8 mouse cellular contexts compared by ENCODE assay signal in the genomic region with DNA sequence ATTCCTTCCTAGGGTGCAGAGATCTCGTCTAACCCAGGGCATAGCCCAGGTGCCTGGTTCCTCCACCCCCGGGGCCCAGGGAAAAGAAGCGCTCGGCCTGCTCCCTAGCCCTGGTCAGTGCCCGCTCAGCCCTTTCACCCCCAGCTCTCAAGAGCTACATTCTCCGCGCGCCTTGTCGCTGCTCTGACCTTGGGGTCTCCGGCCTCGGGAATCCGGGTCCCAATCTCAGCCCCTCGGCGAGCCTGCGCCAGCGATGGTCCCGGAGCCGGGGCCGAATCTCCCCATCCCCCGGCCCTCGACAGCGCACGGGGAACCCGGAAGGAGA. TPM values are rescaled to one million over a fixed set of nuclear protein-coding genes. Genes with fewer than 3 reads are reported as not detected.
DNase-seq lines count a peak whose midpoint lies in the region; ATAC-seq and TF ChIP-seq lines count a peak whose summit lies in the region.

No protein-coding gene starts in this region.

- no peak for TF ChIP-seq CTCF in ES-Bruce4 (IDR thresholded peaks at IDR 0.05; ENCODE audit: low read depth, low read length)

- TF ChIP-seq POLR2A in ES-Bruce4 (IDR thresholded peaks at IDR 0.05; ENCODE audit: insufficient read depth, low read length), result no peak

- under 1% methylated on average over 24 of the region's 24 CpGs for WGBS in heart, embryonic 11.5 days (ENCODE audit: insufficient replicate concordance)
- WGBS in hindbrain, embryonic 11.5 days, result 0% methylated on average over 23 of the region's 24 CpGs
- WGBS in midbrain, embryonic 10.5 days, result 1% methylated on average over 24 of the region's 24 CpGs

- no peaks in the 10 kb centered on the region for H3K9me3 ChIP-seq in heart, embryonic 11.5 days (replicated peaks; ENCODE audit: control insufficient read depth, low read length)
- no peaks in the 10 kb centered on the region for H3K9me3 ChIP-seq in ES-Bruce4 (replicated peaks; ENCODE audit: control insufficient read depth, insufficient read depth, low read length, poor library complexity, severe bottlenecking)
- H3K9me3 ChIP-seq in hindbrain, embryonic 11.5 days (ENCODE audit: control insufficient read depth, low read length), result no peaks in the 10 kb centered on the region
- no peaks in the 10 kb centered on the region for H3K9me3 ChIP-seq in midbrain, embryonic 10.5 days (replicated peaks)

- DNase-seq in heart, postnatal 10 days, result no peak
- DNase-seq in hindbrain, embryonic 11.5 days (ENCODE audit: low spot score), result no peak
- peak; percentile 45 for DNase-seq in midbrain, embryonic 10.5 days (ENCODE audit: low spot score)
- DNase-seq in spleen, postnatal 4 days (ENCODE audit: low spot score in 2 of 2), result no peak
- no peak for DNase-seq in spleen, adult 12 weeks (ENCODE audit: low spot score)
- no peak for DNase-seq in kidney, adult 11 months

- peaks cover 33% of the 10 kb centered on the region for H3K4me1 ChIP-seq in heart, embryonic 11.5 days (ENCODE audit: control insufficient read depth, insufficient read depth, low read length)
- H3K4me1 ChIP-seq in ES-Bruce4 (ENCODE audit: control insufficient read depth, insufficient read depth, low read length), result no peaks in the 10 kb centered on the region
- H3K4me1 ChIP-seq in hindbrain, embryonic 11.5 days (replicated peaks; ENCODE audit: control insufficient read depth, insufficient read depth, low read length), result peaks cover 11% of the 10 kb centered on the region; the same call in 1 of the 2 replicates
- H3K4me1 ChIP-seq in midbrain, embryonic 10.5 days, result peaks cover 15% of the 10 kb centered on the region

- intact Hi-C loops in heart, postnatal 10 days (cut with DNase I), result no loop called here

- 0 out of 2 replicates have a peak, but pooled peaks have one; percentile 5 for ATAC-seq in heart, embryonic 11.5 days (replicated peaks; ENCODE audit: insufficient number of reproducible peaks, low FRiP score, low TSS enrichment)
- no peak for ATAC-seq in hindbrain, embryonic 11.5 days (ENCODE audit: low FRiP score)

- H3K36me3 ChIP-seq in heart, embryonic 11.5 days (ENCODE audit: control insufficient read depth, insufficient read depth, low read length), result no peaks in the 10 kb centered on the region
- no peaks in the 10 kb centered on the region for H3K36me3 ChIP-seq in ES-Bruce4 (ENCODE audit: control insufficient read depth, insufficient read depth, low read length, poor library complexity, severe bottlenecking)
- H3K36me3 ChIP-seq in hindbrain, embryonic 11.5 days (ENCODE audit: control insufficient read depth, insufficient read depth, low read length), result no peaks in the 10 kb centered on the region
- H3K36me3 ChIP-seq in midbrain, embryonic 10.5 days, result no peaks in the 10 kb centered on the region

- peak overlapping the region; percentile 74 for H3K4me3 ChIP-seq in heart, embryonic 11.5 days (ENCODE audit: low read depth, low read length)
- peak overlapping the region; percentile 43 for H3K4me3 ChIP-seq in ES-Bruce4 (ENCODE audit: low read depth, low read length)
- peak overlapping the region; percentile 47 for H3K4me3 ChIP-seq in hindbrain, embryonic 11.5 days (ENCODE audit: low read depth, low read length)
- peak overlapping the region; percentile 67 for H3K4me3 ChIP-seq in midbrain, embryonic 10.5 days

- H3K4me2 ChIP-seq in heart, embryonic 11.5 days, result peak overlapping the region; percentile 87
- H3K4me2 ChIP-seq in hindbrain, embryonic 11.5 days (replicated peaks; ENCODE audit: low read depth, low read length), result peak overlapping the region; percentile 86

- peak overlapping the region; percentile 75 for H3K9ac ChIP-seq in heart, embryonic 11.5 days (ENCODE audit: low read depth, low read length)
- peak overlapping the region; percentile 75 for H3K9ac ChIP-seq in ES-Bruce4 (ENCODE audit: low read depth, poor library complexity, severe bottlenecking)
- H3K9ac ChIP-seq in hindbrain, embryonic 11.5 days (ENCODE audit: low read depth, low read length), result no peak overlapping the region

- TF ChIP-seq EP300 in ES-Bruce4 (IDR thresholded peaks at IDR 0.05; ENCODE audit: insufficient read depth, low read depth, low read length), result no peak

- 0 out of 2 replicates have a peak overlapping the region, but pooled peaks have one; percentile 29 for H3K27ac ChIP-seq in heart, embryonic 11.5 days (ENCODE audit: low read depth, low read length)
- H3K27ac ChIP-seq in ES-Bruce4 (ENCODE audit: insufficient read depth, low read length), result no peak overlapping the region
- H3K27ac ChIP-seq in hindbrain, embryonic 11.5 days (ENCODE audit: low read depth, low read length), result no peak overlapping the region
- H3K27ac ChIP-seq in midbrain, embryonic 10.5 days (replicated peaks), result no peak overlapping the region; the same call in 1 of the 2 replicates

- H3K27me3 ChIP-seq in heart, embryonic 11.5 days (ENCODE audit: control insufficient read depth, insufficient read depth, low read length), result peaks cover 68% of the 10 kb centered on the region
- peaks cover 12% of the 10 kb centered on the region; the same call in 1 of the 2 replicates for H3K27me3 ChIP-seq in ES-Bruce4 (ENCODE audit: control insufficient read depth, insufficient read depth, low read length, poor library complexity, severe bottlenecking)
- peaks cover 75% of the 10 kb centered on the region for H3K27me3 ChIP-seq in hindbrain, embryonic 11.5 days (ENCODE audit: control insufficient read depth, insufficient read depth, low read length)
- H3K27me3 ChIP-seq in midbrain, embryonic 10.5 days (ENCODE audit: low read depth, poor library complexity, severe bottlenecking), result peaks cover 98% of the 10 kb centered on the region

RNA-seq across cellular contexts. Expression of gene Scn5a, which starts 0.5 kb away (rescaled TPM):
- 8.0 and 8.6 TPM in 2 replicates for polyA plus RNA-seq in heart, embryonic 11.5 days (2014; fragmentation: Nextera tagmentation; extraction: Ambion mirVana)
- 100 to 1,000 TPM; 124 to 128 TPM for total RNA-seq in heart, postnatal 10 days (2021)
- polyA plus RNA-seq in ES-Bruce4 (2011; ENCODE audit: insufficient read depth, insufficient read length, low read depth, missing spikeins), result 0.49 and 1.2 TPM in 2 replicates
- polyA plus RNA-seq in hindbrain, embryonic 11.5 days (2014; fragmentation: Nextera tagmentation; extraction: Ambion mirVana), result 0.22 and 0.36 TPM in 2 replicates
- polyA plus RNA-seq in midbrain, embryonic 10.5 days (2016; fragmentation: Nextera tagmentation; extraction: Ambion mirVana), result 0.12 and 0.22 TPM in 2 replicates
